Mouse (Mus musculus) myocyte (in vitro differentiated cells): ENCODE measurements around the gene Arhgap10.

ENCODE experiments used
- MAX ChIP-seq: IDR thresholded peaks from one replicate; pipeline ENCODE4 v1.6.1; 2011; ENCODE audit warnings: low read depth, mild to moderate bottlenecking, control low read depth
- MYOD1 ChIP-seq, 3 experiments: IDR thresholded peaks; one replicate each; pipeline ENCODE4 v1.6.1; 2011; ENCODE audit warnings: control low read depth in 2 of 3, low read depth in 2 of 3, mild to moderate bottlenecking in 2 of 3, moderate library complexity in 1 of 3; ENCODE audit not compliant: insufficient read length in 2 of 3, control insufficient read depth in 1 of 3
- MYOG ChIP-seq, 3 experiments: IDR thresholded peaks; one replicate each; pipeline ENCODE4 v1.6.1; 2011; ENCODE audit warnings: control low read depth in 2 of 3, low read depth in 2 of 3, mild to moderate bottlenecking in 2 of 3; ENCODE audit not compliant: insufficient read length in 2 of 3, control insufficient read depth in 1 of 3, insufficient read depth in 1 of 3
- POLR2A ChIP-seq: IDR thresholded peaks from one replicate; pipeline ENCODE4 v1.6.1; 2011; ENCODE audit warnings: low read depth, mild to moderate bottlenecking, control low read depth, moderate library complexity; ENCODE audit not compliant: insufficient read length
- TCF3 ChIP-seq: IDR thresholded peaks from one replicate; pipeline ENCODE4 v1.6.1; 2011; ENCODE audit warnings: low read depth, control low read depth; ENCODE audit not compliant: insufficient read length
- USF1 ChIP-seq: IDR thresholded peaks from one replicate; pipeline ENCODE4 v1.6.1; 2011; ENCODE audit warnings: low read depth, mild to moderate bottlenecking, control low read depth, moderate library complexity

DNA sequence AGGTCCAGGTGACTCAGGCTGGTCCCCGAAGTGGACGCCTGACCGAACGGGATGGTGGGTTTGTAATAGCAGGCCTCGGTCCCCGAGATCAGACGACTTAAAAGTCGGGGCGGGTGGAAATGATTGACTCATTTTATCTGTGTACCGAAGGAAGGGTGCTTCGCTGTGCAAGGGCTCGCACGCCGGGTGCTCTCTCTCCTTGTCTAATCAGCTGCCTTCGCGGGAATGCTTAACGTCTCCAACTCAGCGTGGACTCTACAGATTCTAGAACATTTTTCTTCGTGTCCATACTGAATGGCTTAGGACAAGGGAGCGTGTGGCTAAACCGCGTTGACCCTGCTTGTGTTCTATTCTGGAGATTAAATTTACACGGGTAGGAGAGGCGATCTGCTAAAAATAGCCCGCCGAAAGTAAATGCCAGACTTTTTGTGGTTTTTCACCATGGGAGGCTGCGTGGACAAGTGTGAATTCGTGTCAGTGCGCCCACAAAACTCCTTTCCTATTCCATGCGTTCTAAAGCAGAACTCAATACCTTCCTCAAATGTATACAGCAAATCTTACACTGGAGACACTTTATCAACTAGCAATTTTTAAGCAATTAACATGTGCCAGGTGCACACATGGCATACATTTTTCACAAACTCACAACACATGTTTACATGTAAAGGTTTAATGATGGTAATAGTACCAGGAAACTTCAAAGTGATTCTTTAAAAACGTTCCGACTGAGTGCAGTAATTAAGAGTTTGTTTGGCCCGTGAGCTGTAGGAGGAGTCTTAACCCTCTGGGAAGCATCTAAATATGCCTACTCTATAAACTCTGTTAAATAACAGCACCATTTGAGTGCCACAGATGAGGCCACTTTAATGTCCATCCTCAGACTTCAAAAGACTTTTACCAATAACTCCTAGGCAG, 705 bp upstream of the Arhgap10 start:
- TF ChIP-seq POLR2A = no peak
- no peak for TF ChIP-seq MAX
- no peak for TF ChIP-seq MYOG (IDR thresholded peaks at IDR 0.05; ENCODE audit: control insufficient read depth in 1 of 3, insufficient read depth in 1 of 3, insufficient read length in 2 of 3, low read depth in 2 of 3)
- TF ChIP-seq USF1 = no peak
- no peak for TF ChIP-seq TCF3
- no peak for TF ChIP-seq MYOD1 (IDR thresholded peaks at IDR 0.05; ENCODE audit: control insufficient read depth in 1 of 3, insufficient read length in 2 of 3, low read depth in 2 of 3)
